Mouse (Mus musculus): ENCODE results near the gene Arfip1. TPM values are rescaled to one million over a fixed set of nuclear protein-coding genes. Genes with fewer than 3 reads are reported as not detected.

Gene Arfip1
- total RNA-seq, 4 experiments from 2014 or later = 7.6 to 10.4 (median 9.1) TPM

GRCm38 (mm10) chr3:84461687-84462086, 120.7 kb downstream of the Arfip1 start:
- DNase-seq (ENCODE audit: low spot score in 2 of 2) = no peak

DNA sequence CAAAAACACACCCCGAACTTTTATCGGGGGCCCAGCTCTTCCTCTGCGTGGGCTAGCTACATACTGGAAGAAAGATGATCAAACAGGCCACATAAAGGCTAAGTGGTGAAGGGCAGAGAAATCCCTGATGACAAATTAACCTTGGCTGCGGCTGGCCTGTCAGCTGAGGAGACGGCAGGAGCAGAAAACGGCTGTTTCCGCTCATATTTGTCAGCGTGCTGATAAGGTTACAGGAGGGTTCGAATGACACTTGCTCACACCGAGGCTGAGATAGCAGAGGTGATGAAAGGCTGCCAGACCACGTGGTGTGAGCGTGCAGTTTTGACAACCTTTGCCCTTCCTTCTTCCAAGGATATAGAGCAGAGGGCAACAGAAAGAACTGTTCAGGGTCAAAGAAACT, 121.5 kb downstream of the Arfip1 start:
- DNase-seq (ENCODE audit: low spot score in 2 of 2) = no peak

- DNase-seq (ENCODE audit: low spot score in 2 of 2) = no peak
Measured at GRCm38 (mm10) chr3:84460499-84460898, 121.9 kb downstream of the Arfip1 start.

GRCm38 (mm10) chr3:84455733-84456417, 126.5 kb downstream of the Arfip1 start:
- no peak for DNase-seq (ENCODE audit: low spot score in 2 of 2)

- DNase-seq (ENCODE audit: low spot score in 2 of 2) = no peak
Measured at GRCm38 (mm10) chr3:84450651-84451050, 131.8 kb downstream of the Arfip1 start.

DNA sequence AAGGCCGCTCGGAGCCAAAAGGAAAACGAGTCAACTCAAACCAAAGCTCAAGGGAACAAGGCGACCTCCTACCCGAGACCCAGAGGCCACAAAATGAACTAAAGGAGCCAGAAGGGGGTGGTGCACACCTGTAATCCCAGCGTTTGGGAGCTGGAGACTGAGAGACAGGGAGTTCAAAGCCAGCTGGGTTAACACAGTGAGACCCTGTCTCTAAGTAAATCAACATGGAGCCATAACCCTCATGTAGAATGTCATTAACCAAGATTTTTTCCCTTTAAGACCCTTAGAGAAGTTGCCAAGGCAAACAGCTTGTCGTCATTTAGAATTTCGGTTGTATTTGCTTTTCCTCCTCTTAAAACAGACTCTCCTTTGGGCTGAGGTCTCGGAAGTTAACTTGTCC, 133.4 kb downstream of the Arfip1 start:
- DNase-seq (ENCODE audit: low spot score in 2 of 2) = no peak

DNA sequence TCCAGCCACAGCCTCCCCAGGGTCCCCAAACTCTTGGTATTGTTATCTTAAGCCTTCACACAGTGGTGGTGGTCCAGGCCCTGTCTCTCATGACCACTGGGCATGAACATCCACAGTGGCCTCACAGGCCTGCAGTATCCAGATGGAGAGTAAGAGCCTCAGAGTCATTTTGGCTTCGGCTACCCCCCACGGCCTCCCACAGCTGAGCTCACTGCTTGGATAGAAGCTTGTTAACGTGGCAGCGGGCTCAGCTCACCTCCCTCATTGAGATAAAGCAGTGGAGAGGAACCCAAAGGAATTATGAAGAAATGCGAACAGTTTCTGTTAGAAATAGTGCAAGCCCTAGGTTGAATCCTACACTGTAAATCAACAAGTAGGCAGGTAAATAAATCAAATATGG, 134.6 kb downstream of the Arfip1 start:
- DNase-seq (ENCODE audit: low spot score in 2 of 2) = no peak

Other genes with a start within 250 kb of the Arfip1 start
- gene Fhdc1, start 102.2 kb downstream of the Arfip1 start, total RNA-seq (2022) = under 1 TPM in 3 of 4 experiments, not detected in 1; 0.09 to 0.15 (median 0.13) TPM
- 10 to 100 TPM in 1 of 4 experiments, 1 to 10 TPM in 3; 9.2 to 11.0 (median 9.7) TPM for gene Tigd4, start 10.9 kb upstream of the Arfip1 start, total RNA-seq (2022)
- gene Tmem154, start 83.6 kb upstream of the Arfip1 start, total RNA-seq (2022) = under 1 TPM; 0.39 to 0.92 (median 0.61) TPM
- gene Fbxw7, start 232.6 kb upstream of the Arfip1 start, total RNA-seq (2022) = 10 to 100 TPM; 15.7 to 22.0 (median 19.0) TPM